Mouse (Mus musculus): ENCODE results near the gene Cops7a.

Gene Cops7a

DNA sequence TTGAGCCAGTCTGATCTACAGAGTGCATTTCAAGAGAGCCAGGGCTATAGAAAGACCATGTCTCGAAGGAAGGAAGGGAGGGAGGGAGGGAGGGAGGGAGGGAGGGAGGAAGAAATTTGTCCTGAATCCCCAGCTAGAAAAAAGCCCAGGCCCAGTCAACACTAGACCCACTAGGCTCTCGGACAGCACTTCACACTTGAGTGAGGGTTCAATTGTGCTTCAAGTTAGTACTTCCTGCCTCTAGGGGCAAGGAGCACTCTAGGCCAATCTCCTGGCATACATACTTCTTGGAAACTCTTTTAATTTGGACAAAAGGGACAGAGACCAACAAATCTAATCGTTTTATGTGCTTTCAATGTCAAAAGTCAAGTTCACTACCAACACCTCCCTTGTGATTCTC lies 7.2 kb downstream of the Cops7a start:
- no peak for DNase-seq (ENCODE audit: low spot score)

DNA sequence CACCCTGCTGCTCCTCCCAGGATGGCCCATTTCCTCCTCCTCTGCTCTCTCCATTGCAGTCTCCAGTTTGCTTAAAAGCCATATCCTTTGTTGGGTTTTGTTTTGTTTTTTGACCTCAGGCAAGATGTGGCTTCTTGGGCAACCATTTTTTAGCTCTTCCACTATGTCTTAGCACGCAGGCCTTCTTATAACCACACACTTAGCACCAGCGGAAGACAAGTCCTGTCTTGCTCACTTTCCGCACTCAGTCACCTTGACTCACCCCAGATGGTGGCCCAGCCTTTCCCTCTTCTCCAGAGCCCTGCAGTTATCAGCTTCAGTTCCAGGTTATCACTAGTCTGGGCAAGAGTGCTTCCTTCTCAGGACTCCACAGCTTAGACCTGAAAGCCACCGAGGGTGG lies 10.1 kb downstream of the Cops7a start:
- DNase-seq (ENCODE audit: low spot score), result no peak

DNA sequence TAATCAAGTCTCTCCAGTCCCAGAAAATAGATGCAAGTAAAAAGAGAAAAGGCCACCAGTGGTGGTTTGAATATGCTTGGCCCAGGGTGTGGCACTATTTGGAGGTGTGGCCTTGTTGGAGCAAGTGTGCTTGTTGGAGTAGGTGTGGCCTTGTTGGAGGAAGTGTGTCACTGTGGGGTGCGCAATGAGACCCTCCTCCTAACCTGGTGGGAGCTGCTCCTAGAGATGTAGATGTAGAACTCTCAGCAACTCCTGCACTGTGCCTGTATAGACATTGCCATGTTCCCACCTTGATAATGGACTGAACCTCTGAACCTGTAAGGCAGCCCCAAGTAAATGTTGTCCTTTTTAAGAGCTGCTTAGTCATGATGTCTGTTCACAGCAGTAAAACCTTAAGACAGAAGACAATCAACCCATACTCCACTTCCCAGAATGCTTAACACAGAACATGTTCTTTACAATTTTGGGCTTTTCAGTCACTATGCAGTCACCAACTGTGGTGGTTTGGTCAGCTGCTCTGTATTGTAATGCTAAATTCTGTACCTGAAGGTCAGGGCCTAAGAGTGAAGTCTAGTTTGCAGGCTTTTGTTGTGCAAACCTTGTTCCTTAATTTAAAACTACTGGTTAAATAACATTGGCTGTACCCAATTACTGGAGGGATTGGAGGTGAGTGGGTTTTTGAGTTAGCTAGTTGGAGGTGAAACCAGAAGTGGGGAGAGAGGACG lies 11.2 kb downstream of the Cops7a start:
- no peak for DNase-seq (ENCODE audit: low spot score)

DNA sequence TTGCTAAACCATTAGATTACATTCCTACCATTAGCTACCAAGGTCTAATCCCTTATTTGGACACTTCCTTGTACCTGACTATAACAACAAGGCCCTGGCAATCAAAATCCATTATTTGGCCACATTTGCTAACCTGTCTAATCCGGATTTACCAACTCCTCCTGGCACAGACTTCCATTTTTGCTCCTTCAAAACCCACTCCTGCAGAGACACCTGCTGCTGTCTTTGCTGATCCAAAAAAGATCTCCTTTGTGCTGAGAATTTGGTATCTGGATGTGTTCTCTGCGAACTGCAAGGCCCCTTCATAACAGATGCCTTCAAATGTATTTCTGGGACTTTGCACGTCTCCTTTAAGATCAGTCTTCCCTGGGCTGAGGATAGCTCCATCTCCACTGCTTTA lies 21.8 kb downstream of the Cops7a start:
- DNase-seq (ENCODE audit: low spot score), result no peak

DNA sequence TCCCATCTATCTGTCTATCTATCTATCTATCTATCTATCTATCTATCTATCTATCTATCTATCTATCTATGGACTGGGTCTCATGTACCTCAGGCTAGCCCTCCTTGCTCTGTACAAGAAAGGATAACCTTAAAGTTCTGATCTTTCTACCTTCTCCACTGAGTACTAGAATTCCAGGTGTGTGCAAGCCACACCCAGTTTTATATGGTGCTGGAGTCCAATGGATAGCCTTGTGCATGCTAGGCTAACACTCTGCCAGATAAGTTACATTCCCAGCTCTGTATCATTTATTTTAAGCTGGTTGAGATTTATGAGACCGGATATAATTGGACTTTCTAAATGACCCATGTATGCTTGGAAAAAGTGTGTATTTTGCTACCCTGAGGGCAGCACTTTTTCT lies 23.7 kb downstream of the Cops7a start:
- no peak for DNase-seq (ENCODE audit: low spot score)

DNA sequence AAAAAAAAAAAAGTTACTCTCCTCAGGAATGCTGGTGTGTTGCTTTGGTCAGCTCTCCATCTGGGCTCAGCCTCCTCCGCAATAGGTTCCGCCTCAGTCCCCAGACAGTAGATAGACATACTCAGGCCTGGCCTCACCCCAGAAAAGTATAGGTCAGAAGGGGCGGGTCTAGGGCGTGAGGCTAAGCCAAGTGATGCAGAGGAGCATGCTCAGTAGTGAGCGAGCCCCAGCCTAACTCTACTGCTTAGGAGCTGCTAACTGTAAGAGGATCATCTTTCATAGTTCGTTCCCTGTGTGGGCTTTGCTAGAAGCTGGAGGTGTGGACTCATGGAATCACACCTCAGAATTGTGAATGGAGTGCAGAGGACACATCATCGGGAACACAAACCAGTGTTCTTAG lies 26.8 kb downstream of the Cops7a start:
- DNase-seq (ENCODE audit: low spot score), result no peak

DNA sequence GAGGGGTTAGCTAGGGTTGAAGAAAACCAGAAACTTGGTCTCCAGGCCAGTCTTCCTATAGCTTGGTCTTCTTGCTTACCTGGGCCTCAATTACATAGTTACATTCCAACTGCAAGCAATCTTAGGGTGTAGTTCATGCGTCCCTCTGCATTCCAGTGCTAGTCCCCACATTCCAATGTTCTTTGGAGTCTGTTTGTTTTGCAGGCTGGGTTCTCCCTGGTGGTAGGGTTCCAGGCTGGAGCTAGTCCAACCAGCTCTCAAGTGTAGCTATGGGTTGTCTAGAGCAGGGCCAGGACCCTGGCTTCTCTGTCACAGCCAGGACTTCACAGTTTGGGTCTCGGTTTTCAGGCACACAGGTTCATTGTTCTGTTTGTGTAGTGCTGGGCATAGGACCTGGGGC lies 27.8 kb downstream of the Cops7a start:
- no peak for DNase-seq (ENCODE audit: low spot score)

DNA sequence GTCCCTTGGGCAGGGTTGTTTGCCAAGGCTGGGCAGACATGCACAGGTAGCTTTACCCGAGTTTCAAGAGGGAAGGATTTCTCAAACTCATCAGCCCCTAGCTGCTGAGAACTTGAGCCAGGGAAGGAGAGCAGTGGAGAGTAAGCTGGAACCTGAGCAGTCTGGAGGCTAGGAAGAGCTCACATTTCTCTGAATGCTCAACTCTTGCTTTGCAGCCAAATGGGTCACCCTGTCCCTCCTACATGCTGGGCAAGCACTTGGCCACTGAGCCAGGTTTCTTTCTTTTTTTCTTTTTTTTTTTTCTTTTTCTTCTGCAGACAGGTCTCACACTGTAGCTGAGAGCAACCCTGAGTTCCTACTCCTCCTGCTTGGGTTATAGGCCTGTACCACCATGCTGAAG lies 28.7 kb downstream of the Cops7a start:
- DNase-seq (ENCODE audit: low spot score), result no peak

DNA sequence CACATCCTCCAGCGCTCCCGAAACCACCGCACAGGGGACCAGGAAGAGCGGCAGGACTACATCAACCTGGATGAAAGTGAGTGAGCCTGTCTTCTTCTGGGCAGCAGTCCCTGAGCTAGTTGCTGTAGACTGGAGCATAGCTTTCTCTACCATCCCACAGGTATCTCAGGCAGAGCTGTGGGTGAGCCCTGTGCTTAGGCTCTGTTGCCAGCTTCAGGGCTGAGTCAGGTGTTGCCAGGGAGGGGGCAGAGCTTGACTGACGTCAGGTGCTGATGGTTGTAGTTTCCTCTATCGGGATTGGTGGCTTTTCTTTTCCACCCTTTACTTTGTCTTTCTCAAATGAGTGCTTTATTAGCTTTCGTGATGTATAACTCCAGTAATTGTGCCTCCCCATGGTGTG lies 30.7 kb downstream of the Cops7a start:
- DNase-seq (ENCODE audit: low spot score), result no peak

DNA sequence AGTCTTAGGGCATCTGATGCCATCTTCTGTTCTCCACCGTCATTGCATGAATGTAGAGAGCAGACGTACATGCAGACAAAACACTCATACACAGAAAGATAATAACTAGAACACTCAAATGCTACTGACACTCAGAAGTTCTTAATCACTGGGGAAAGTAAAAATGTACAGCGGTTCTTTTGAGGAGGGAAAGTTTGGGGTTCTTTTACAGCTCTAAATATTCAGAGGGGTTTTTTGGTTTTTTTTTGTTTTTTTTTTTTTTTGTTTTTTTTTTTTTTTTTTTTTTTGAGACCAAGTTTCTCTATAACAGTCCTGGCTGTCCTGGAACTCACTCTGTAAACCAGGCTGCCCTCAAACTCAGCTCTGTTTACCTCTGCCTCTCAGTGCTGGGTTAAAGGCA lies 32.2 kb downstream of the Cops7a start:
- DNase-seq (ENCODE audit: low spot score), result no peak

DNA sequence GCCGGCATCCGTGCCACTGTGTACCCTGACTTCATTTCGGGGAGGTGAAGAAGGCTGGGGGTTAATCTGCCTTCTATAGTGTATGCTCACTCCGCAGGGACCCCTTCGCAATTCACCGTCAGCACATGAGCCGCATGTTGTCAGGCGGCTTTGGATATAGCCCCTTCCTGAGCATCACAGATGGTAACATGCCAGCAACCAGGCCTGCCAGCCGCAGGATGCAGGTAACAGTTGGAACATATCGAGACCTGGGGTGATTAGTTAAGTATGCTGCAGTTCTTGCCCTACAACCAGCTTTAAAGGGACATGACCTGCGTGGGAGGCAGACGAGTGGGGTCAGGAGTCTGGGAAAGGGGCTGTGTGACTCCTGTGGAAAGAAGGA lies 33.0 kb downstream of the Cops7a start:
- DNase-seq (ENCODE audit: low spot score), result no peak

DNA sequence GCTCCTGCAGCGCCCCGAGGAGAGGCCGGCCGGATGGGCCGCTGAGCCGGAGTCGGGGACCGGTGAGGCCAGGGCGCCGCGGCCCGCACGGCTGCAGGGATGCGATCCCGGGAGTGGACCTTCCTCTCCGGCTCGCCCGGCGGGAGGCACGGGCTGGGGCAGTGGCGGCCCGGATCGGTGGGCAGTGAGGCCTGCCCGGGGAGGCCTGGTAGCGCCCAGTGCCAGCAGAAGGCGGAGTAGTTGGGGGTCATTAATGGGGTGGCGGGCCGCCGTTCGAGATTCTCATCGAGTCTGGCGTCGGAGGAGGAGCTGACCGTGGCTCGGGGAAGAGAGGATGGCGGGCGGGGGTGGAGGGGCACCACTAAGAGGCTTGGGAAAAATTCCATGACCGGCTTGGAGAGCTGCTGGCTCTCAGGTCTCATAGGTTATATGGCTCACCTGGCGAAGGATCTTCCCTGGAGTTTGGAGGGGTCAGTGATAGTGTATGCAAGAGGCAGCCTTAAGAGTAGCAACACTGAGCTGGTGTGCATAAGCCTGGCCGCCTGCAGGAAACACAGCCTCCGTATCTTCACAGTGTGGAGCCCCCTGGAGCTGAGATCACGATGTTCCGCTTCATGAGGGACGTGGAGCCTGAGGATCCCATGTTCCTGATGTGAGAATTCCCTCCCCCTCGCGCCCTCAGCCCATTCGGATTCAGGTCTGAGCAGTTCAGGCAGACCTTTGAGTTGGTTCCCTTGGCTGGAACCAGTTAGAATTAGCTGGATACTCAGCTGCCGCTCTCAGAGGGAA lies 33.6 kb downstream of the Cops7a start:
- DNase-seq (ENCODE audit: low spot score), result no peak

DNA sequence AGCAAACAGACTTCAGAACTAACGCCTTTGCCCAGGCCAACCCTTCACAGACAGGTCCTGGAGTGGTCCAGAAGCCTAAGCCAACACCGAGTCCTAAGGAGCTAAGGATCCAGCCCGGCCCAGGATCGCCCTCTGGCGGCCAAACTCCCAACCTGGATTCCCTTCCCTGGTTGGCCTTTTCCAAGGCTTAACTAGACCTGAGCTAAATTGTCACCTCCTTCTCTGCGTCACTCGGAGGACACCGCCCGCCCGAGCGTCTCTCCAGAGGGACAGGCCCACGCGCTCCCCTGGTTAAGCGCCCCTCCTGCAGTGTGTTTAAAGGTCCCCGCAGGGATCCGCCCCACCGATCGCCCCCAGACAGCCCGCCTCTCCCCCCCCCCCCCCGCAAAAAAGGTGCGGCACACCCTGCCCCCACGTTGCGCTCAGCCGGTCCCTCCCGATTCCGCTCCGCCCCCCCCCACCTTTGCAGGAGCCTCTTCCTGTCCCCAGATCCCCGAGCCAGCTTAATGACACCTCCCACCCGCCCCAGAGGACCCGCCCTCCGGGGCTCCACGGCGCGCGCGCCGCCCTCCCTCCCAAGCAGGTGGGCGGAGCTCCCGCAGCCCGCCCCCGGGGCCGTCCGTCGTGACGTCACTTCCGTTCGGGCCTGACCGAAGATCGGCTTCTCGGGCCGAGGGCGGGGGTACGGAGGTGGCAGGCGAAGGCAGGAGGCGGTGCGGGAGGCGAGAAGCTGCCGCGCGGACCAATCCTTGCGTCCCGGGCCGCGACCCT lies 34.4 kb downstream of the Cops7a start, which contains the start of gene Mlf2:
TSS of gene Mlf2 (plus strand) at position 633 of the 771 bp plus-strand sequence.
- DNase-seq (ENCODE audit: low spot score), result peak; percentile 99

DNA sequence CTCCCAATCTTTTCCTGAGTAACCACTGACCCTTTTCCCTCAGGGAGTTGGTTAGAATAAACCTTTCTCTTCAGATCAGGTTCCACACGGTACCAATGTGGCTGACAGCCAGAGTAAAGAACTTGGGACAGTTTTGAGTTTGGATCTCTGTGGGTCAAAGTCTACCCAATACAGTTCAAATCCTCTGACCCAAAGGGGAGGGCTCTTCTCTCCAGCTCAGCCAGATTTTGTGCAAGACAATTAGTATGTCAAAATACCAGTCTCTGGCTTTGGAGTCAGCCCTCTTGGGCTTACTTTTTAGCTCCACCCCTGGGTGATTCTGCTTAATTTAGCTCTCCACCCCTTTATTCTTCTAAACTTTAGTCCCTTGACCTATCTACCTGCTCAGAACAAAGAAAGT lies 35.1 kb downstream of the Cops7a start:
- no peak for DNase-seq (ENCODE audit: low spot score)

DNA sequence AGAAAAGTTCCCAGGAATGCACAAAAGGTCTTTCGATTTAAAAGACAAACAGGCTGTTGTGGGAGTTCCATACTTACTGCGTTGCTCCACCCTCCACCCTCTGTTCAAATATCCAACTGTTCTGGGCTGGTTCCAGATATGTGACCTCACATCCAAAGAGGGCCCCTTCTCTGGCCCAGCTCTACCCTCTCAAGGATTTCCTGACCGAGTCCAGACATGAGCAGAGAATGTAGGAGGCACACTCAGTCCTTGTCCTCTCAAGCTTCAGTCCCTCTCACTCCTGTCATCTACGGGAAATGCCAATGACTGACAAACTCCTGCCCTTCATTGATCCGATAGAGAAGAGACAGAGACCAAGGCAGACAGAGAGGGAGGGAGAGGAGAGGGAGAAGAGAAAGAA lies 39.4 kb downstream of the Cops7a start:
- DNase-seq (ENCODE audit: low spot score), result no peak

DNA sequence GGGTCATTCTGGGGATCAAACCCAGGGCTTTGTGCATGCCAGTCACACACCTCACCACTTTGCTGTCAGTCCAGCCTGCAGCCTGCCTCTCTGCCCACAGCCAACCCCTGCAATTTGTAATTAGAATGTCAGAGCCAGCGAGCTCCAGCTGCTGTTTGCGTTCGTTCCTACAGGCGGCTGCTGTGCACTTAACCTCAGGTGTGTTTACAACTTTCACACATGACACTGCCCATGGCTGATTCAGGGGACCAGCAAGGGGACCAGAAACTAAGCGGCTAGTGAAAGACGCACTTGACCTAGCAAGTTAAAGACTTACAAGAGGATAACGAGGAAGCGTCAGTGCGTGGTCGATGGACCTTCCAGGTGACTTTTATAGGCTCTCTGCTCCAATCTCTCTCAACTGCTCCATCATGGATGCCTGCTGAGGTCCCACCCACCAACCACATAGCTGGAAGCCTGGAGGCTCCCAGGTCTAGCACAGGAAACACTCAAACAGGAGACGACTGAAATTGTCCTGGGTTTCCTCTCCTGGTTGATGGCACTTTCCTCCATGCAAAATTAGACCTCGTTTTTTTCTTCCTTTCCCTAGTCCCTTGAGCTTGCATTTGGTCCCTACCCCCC lies 40.1 kb downstream of the Cops7a start:
- DNase-seq (ENCODE audit: low spot score), result no peak

DNA sequence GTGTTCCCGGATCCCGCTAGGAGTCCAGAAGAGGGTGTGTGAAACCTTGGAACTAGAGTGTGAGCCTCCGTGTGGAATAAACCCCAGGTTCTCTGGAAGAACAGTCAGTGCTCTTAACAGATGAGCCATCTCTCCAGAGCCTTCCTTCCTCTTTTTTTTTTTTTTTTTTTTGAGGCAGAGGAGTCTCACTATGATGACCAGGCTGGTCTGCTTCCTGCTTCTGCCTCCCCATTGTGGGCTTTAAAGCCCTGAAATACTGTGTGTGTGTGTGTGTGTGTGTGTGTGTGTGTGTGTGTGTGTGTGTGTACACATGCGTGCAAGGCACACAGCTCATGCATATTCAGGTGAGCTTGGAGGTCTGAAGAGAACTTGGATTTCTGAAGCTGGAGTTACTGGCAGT lies 43.8 kb downstream of the Cops7a start:
- DNase-seq (ENCODE audit: low spot score), result no peak

DNA sequence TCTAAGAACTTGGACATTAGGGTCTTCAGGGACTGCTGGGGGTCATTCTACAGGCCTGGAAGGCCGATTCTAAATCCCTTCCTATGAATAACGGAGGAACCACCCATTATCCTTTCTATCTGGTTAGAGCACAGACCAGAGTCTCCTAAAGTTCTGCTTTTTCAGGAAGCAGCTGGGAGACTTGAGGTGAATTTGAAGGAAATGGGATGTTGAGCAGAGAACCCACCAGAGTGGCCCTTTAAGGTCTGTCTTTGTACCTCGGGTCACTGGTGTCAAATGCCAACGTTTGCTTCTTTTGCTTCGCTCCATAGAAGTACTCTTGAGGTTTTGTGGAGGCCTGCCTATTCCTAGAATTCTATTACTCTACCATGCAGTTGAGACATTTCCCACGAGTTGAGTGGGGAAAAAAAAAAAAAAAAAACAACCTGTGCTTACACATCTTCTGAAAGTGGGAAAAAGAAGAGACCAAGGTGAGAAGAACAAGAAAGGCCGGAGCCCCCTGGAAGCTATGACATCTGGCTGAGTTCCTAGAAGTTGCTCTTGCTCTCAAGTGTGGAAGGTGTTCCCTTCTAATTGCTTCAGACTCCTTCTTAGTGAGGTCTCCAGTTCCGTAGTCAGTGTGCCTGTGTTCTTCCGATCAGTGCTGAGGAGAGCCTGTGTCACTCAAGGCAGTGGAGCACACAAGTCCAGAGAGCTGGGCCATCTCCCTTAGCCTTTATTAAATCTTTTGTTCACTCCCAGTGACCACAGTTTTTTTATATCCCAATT lies 44.8 kb downstream of the Cops7a start:
- no peak for DNase-seq (ENCODE audit: low spot score)

DNA sequence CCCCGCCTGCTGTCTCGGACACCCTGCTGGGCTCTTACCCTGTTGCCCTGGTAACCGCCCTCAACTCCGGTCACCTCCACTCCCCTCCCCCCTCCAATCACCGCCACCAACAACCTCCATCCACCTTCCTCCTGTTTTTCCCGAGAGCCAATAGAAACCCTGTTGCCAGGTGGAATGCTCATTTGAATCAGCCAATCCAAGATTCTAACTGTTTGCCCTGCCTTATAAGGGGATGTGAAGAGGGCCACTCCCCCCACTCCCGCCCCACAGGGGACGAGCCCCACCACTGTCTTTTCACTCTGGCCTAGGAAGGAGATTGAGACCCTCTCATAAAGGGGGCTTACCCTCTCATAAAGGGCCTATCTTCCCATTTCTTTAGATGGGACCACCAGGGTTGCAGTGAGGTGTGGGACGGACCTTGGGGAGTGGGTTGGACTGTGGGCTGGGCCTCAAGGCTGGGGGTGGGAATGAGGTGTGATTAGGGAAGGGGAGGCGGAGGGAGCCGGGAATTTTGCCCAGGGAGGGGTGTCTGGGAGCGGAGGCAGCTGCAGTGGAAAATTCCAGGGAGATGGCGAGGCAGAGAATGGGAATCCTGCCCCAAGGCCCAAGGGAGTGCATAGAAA lies 45.5 kb downstream of the Cops7a start, which contains the start of gene Ptms:
TSS of gene Ptms (minus strand) at position 409 of the 623 bp plus-strand sequence.
- DNase-seq (ENCODE audit: low spot score), result peak; percentile 85

DNA sequence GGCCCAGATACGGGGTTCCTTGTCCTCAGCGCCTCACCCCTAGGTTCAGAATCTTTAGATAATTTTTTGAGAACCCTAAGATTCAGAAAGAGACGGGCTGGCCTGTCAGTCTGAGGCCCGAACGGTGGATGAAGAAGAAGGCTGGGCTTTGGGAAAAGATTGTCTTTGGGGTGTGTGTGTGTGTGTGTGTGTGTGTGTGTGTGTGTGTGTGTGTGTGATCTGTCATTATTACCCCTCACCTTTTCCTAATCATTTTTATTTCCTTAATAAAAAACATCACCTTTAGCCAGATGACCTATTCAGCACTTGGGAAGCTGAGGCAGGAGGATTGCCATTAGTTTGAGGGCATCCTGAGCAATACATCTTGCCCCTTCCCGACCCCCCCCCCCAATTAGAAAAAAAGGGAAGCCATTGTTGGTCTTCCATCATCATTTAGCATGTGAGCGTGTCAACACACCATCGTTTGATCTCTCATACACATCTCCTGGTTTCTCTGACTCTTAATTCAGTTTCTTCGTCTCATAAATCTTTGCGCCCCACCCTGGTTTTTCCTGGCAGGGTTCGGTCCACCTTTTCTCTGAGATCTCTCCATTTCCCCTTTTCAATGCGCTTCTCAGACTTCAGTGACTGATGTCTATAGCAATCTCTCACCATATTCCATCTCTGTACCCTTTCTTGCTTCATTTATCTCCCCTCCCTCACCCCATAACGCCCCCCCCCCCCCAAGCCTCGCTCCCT lies 46.3 kb downstream of the Cops7a start:
- no peak for DNase-seq (ENCODE audit: low spot score)

DNA sequence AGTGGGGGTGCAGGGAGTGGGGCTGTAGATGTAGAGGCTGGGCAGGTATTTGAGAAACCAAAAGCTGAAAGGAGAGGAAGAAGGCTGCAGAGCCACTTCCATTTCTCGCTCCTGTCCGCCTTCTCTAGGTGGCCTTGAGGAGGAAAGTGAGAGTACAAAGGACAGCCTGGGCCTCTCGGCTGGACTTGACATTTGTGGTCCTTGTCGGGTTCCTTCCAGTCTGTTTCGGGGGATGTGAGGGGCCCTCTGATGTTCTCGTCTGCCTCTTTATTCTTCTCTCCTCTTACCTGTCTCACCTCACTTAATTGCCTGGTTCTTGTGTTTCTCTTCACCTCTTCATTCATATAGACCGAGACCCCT lies 47.0 kb downstream of the Cops7a start:
- DNase-seq (ENCODE audit: low spot score), result no peak

Data from ovary, postnatal 14 days (tissue).